Mouse (Mus musculus) right cerebral cortex, postnatal 10 days (tissue): ENCODE results near the gene Pik3ca.

Experiments
- DNase-seq, 2 experiments: peaks; one replicate each; pipeline ENCODE4 v3.0.0; 2021; ENCODE audit warnings: low spot score in 2 of 2

The Pik3ca gene

GRCm38 (mm10) chr3:32496711-32497070 lies 99.2 kb downstream of the Pik3ca start:
- no peak for DNase-seq

- no peak for DNase-seq
Measured at GRCm38 (mm10) chr3:32500346-32500745, 102.9 kb downstream of the Pik3ca start.

DNA sequence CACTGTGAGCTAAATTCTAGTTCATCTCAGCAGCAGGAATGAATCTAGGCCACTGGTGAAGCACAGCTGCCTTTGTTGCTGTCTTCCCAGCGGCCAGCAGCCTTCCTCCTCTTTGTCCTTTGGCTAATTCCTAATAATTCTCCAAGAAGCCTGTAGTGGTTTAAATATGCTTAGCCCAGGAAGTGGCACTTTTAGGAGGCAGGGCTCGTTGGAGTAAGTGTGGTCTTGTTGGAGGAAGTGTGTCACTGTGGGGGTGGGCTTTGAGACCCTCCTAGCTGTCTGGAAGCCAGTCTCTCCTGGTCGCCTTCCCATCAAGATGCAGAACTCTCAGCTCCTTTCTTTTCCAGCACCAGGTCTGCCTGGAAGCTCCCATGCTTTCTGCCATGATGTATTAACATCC lies 108.4 kb downstream of the Pik3ca start:
- DNase-seq, result no peak

GRCm38 (mm10) chr3:32506366-32507225 lies 109.1 kb downstream of the Pik3ca start:
- no peak for DNase-seq

GRCm38 (mm10) chr3:32508666-32509324 lies 111.3 kb downstream of the Pik3ca start:
- DNase-seq, result peak; percentile 80 to 83

DNA sequence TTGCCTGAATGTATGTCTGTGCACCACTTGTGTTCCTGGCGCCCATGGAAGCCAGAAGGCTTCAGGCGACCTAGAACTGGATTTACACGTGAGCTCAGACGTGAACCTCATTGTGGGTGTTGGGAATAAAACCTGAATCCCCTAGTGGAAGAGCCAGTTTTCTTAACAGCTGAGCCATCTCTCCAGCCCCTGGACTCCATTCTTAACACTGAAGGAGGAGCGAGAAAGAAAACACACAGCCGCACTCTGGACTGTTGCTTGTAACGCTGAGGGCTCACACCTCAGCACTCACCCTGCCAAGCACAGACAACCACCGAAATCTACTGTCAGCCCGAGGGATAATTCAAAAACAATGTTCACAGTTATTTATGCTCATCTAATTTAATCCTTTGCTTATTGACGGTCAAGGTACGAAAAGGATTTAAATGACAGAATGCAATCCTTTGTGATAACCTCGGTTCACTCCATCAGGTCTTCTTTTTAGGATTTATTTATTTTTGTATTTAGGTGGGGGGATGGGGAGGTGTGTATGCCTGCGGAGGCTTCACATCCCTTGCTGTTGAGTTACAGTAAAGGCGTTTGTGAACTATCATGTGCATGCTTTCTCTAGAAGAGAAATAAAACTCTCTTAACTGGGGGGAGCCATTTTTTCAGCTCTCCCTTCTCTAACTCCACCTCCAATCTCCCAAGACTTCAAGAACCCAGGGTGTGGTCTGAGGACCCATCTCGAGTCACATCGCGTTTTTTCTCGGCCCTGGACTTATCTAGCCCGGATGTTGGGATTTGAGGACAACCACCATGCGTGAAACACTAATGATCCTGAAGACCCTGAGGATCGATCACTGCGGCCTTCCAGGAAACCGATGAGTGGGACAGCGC lies 112.3 kb downstream of the Pik3ca start, which contains the start of gene Zfp639:
Zfp639 (plus strand) TSS at position 764 of the 879 bp plus-strand sequence.
- DNase-seq, result no peak

GRCm38 (mm10) chr3:32510375-32511190 lies 113.1 kb downstream of the Pik3ca start:
- peak; percentile 94 to 95 for DNase-seq

DNA sequence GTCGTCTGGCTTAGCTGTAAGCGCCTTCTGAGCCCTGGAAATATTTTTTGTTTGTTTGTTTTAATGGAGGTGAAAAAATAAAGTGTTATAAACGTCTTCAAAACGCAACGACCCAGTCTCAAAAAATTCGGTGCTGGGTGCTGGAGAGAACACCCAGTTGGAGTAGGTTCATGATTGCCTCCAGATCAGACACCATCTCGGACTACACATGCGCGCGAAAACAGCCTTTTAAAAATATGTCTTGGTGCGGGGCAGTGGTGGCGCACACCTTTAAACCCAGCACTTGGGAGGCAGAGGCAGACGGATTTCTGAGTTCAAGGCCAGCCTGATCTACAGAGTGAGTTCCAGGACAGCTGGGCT lies 113.7 kb downstream of the Pik3ca start:
- DNase-seq, result peak in 1 of 2 experiments; percentile 49

DNA sequence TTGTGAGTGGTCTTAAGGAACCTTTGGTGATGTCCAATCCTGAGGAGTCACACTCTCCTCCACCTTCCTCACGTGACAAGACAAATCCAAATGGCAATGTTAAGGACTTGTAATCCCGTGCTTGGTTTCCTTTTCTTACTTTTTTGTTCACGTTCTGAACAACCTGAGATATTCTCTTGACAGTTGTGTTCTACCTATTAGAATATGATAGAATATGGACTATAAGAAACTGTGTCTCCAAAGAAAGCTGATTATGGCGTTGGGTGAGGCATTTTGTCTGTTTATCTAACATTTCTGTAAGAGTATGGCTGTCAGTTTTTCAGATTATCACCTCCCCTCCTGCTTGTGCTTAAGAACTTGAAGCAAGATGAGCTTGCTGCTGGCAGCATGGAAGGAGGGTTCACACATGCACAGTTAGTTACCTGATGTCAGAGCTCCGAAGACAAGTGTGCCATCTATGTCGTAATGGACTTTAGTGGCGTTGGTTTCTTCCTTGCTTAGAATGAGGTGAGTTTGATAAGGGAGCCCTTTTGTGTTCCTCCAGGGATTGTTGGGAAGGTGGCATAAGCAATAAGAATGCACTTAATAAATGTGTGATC lies 115.3 kb downstream of the Pik3ca start:
- no peak for DNase-seq

- DNase-seq, result no peak
Measured at GRCm38 (mm10) chr3:32513528-32513927, 116.1 kb downstream of the Pik3ca start.
